Mouse (Mus musculus) liver, adult 2 months (tissue): ENCODE data around the gene Msmb. TPM values are rescaled to one million over a fixed set of nuclear protein-coding genes. Genes with fewer than 3 reads are reported as not detected.

Experiments
- DNase-seq: peaks from one replicate; pipeline ENCODE4 v3.0.0-alpha.2; 2011; ENCODE audit warnings: low read depth, low spot score; ENCODE audit errors: extremely low read depth
- H3K27ac ChIP-seq: fragments of 200-500 bp; replicated peaks from 2 replicates; pipeline ENCODE4 v1.5.1; 2012; ENCODE audit warnings: low read depth, mild to moderate bottlenecking, control low read depth, inconsistent platforms, low read length; ENCODE audit not compliant: insufficient read depth
- H3K27me3 ChIP-seq: fragments of 200-500 bp; 2 replicates; pipeline ENCODE4 v1.6.1; 2012; ENCODE audit warnings: mild to moderate bottlenecking, moderate library complexity, low read length, inconsistent platforms; ENCODE audit not compliant: control insufficient read depth, insufficient read depth
- H3K36me3 ChIP-seq: fragments of 200-500 bp; 2 replicates; pipeline ENCODE4 v1.6.1; 2012; ENCODE audit warnings: low read length, inconsistent platforms; ENCODE audit not compliant: control insufficient read depth, insufficient read depth
- H3K4me1 ChIP-seq: fragments of 200-500 bp; 2 replicates; pipeline ENCODE4 v1.6.1; 2011; ENCODE audit warnings: low read length; ENCODE audit not compliant: control insufficient read depth, insufficient read depth
- H3K4me3 ChIP-seq: fragments of 200-500 bp; 2 replicates; pipeline ENCODE4 v1.5.1; 2011; ENCODE audit warnings: low read depth, mild to moderate bottlenecking, control low read depth, low read length, moderate library complexity; ENCODE audit not compliant: insufficient read depth
- H3K79me2 ChIP-seq: fragments of 200-500 bp; 2 replicates; pipeline ENCODE4 v1.6.1; 2012; ENCODE audit warnings: inconsistent platforms, mild to moderate bottlenecking, low read length, moderate library complexity; ENCODE audit not compliant: control insufficient read depth, insufficient read depth
- H3K9ac ChIP-seq: fragments of 200-500 bp; 2 replicates; pipeline ENCODE4 v1.6.1; 2012; ENCODE audit warnings: low read depth, mild to moderate bottlenecking, control low read depth, inconsistent platforms, low read length
- CTCF ChIP-seq: fragments of 200-500 bp; IDR thresholded peaks from 2 replicates; pipeline ENCODE4 v1.5.1; 2011; ENCODE audit warnings: low read depth, low read length, control low read depth
- POLR2A ChIP-seq: fragments of 200-500 bp; IDR thresholded peaks from 2 replicates; pipeline ENCODE4 v1.6.1; 2011; ENCODE audit warnings: low read length, control low read depth; ENCODE audit not compliant: insufficient read depth; ENCODE audit errors: extremely low read depth
- WGBS: fragments of 180-500 bp; shearing (Covaris S2); methylation state at CpG from one replicate; pipeline ENCODE4 v1.1.7; 2018; 5-methylcytosine and 5-hydroxymethylcytosine counted together
- polyA plus RNA-seq: library from polyadenylated mRNA; depleted of rRNA; stranded (reverse); fragments of >200 nt; gene quantifications from 2 replicates; pipeline ENCODE4 v1.2.3, GENCODE M21; 2012
- total RNA-seq: library from RNA; depleted of rRNA; stranded (reverse); fragments of >200 nt; gene quantifications from 2 replicates; pipeline ENCODE4 v1.2.3, GENCODE M21; 2014

Msmb gene
- total and polyA plus RNA-seq, 2 experiments = not detected

DNA sequence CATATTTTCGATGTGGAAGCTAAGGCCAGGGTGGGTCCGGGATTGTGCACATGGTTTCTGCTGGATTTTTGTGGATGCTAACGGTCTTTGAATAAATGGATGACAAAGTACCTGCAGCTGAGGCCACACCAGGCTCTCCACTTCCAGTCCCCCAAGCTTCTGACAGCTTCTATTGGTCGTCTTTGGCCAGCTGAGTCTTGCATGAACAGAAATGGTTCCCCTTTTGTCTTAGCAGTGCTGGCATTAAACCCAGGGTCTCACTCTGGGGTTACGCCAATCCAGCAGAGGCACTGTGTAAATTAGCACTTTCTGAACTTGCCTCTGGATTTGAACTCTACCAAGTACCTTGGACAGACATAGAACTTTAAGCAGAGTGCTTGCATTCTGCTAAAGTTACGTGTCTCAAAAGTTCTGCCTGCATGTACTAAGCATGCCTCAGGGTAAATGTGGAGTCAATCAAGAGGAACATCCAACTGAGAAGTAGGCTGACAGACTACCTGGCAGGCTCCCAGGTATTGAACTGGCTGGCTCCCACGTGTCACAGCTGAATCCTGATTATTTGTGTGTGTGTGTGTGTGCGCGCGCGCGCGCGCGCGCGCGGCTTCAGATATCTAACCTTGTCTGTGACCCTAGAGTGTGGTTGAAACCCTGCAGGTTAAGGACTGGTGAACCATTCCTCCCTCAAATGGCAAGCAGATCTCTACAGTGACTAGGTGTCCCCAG is 10.6 kb downstream of the Msmb start:
- Histone ChIP-seq H3K4me3 (no peak overlapping the region), H3K27ac (peak overlapping the region; percentile 82), H3K36me3 (no peaks in the 10 kb centered on the region), H3K27me3 (no peaks in the 10 kb centered on the region), H3K79me2 (no peaks in the 10 kb centered on the region), H3K4me1 (peaks cover 7% of the 10 kb centered on the region), H3K9ac (0 out of 2 replicates have a peak overlapping the region, but pooled peaks have one; percentile 17)
- DNase-seq = peak; percentile 89
- WGBS = 41% methylated on average over 18 of the region's 18 CpGs
- TF ChIP-seq POLR2A (no peak), CTCF (no peak)

DNA sequence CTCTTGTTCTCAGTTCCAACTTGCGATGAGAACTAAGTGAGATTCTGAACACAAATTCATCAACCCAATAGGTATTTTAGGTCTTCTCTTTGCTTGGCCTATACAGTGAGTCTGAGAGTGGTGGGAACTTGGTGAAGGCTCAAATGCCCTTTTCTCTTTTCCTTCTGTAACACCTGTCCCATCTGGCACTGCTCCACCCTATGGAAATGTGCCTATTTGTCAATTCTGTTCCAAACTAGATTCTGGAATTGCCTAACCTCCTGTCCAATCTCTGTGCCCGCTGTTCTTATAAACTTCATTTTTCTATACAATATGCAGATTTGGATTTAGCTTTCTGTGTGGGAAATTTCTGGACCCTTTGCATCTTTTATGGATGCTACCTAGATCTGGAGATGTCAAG is 11.3 kb downstream of the Msmb start:
- no peak for TF ChIP-seq CTCF
- TF ChIP-seq POLR2A = no peak
- peak; percentile 79 for DNase-seq
- Histone ChIP-seq H3K4me3 (no peak overlapping the region), H3K9ac (no peak overlapping the region), H3K4me1 (peaks cover 7% of the 10 kb centered on the region), H3K79me2 (no peaks in the 10 kb centered on the region), H3K27me3 (no peaks in the 10 kb centered on the region), H3K36me3 (no peaks in the 10 kb centered on the region), H3K27ac (peak overlapping the region; percentile 82; the same call in 1 of the 2 replicates)
- 59% methylated on average over 2 of the region's 2 CpGs for WGBS

DNA sequence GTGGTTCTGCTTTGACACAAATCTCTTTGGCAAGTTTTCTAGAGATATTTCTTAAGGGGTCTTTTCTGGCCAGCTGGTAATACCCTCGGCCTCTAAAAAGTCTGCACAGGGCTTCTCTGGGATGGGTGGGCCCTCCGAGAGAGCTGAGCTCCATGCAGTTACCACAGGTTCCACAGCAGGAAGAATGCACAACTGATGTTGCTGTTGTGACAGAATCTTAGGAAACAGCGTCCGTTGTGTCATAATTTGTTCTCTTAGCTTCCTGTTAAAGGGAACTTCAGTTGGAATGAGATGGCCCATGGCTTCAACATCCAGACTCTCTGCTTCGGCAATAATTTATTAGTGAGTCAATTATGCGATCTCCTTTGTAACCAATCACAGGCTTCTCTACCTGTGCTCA is 12.9 kb downstream of the Msmb start:
- no peak for DNase-seq
- Histone ChIP-seq H3K9ac (no peak overlapping the region), H3K4me1 (peaks cover 7% of the 10 kb centered on the region), H3K27me3 (no peaks in the 10 kb centered on the region), H3K27ac (no peak overlapping the region), H3K79me2 (no peaks in the 10 kb centered on the region), H3K36me3 (no peaks in the 10 kb centered on the region), H3K4me3 (no peak overlapping the region)
- WGBS = 88% methylated on average over 6 of the region's 6 CpGs
- TF ChIP-seq CTCF (no peak), POLR2A (no peak)

DNA sequence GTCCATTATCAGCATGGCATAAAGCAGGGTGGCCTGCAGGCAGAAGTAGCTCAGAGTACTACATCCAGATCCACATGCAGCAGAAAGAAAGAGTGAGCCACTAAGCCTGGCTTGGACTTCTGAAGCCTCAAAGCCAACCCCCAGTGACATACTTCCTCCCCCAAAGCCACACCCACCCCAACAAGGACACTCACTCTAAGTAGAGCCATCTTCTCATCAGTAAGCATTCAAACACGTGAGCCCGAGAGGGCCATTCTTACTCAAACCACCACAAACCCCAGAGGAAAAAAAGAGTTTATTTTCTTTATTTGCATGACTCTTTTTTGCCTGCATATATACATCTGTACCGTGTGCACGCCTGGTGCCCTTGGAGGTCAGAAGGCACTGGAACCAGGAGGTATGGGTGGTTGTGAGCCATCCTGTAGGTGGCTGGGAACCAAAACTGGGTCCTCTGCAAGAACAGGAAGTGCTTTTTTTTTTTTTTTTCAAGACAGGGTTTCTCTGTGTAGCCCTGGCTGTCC is 17.4 kb downstream of the Msmb start:
- peaks cover 17% of the 10 kb centered on the region; the same call in 1 of the 2 replicates for H3K79me2 ChIP-seq
- no peaks in the 10 kb centered on the region for H3K36me3 ChIP-seq
- peaks cover 18% of the 10 kb centered on the region for H3K4me1 ChIP-seq
- H3K9ac ChIP-seq = peak overlapping the region; percentile 46
- peak overlapping the region; percentile 40; the same call in 1 of the 2 replicates for H3K4me3 ChIP-seq
- DNase-seq = peak; percentile 80
- TF ChIP-seq CTCF (no peak), POLR2A (no peak)
- no peaks in the 10 kb centered on the region for H3K27me3 ChIP-seq
- H3K27ac ChIP-seq = peak overlapping the region; percentile 80
- WGBS = 18% methylated on average over 4 of the region's 4 CpGs

DNA sequence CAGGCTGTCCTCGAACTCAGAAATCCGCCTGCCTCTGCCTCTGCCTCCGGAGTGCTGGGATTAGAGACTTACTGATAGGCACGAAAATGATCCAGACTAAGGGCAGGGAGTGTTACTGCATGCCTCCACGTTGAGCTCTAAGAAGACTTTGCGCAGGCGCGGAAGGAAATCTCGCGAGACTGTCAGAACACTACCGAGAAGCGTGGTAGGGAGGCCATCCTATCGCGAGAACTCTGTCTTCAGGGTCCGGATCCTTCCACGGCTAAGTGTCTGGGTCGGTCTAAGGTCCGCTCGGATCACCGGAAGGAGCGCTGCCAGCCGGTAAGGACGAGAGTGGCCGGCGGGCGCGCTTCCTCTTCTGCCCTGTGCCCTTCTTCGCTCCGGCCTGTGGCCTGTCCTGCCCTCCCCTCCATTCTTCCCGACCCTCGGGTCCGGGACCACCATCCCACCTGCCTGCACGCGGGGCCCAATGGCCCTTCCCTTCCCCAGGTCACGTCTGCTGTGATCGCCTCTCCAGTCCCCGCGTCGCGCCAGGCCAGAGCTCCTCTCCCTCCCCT is 17.9 kb downstream of the Msmb start, which contains the start of gene Ncoa4:
TSS of gene Ncoa4 (plus strand) at position 176 of the 557 bp plus-strand sequence.
- no peaks in the 10 kb centered on the region for H3K36me3 ChIP-seq
- H3K9ac ChIP-seq = peak within 1 kb of the TSS; percentile 90
- H3K4me1 ChIP-seq = peaks cover 22% of the 10 kb centered on the region
- H3K4me3 ChIP-seq = peak within 1 kb of the TSS; percentile 87
- WGBS = under 1% methylated on average over 40 of the region's 40 CpGs
- peak within 1 kb of the TSS; percentile 93 for H3K27ac ChIP-seq
- peaks cover 18% of the 10 kb centered on the region; the same call in 1 of the 2 replicates for H3K79me2 ChIP-seq
- H3K27me3 ChIP-seq = no peaks in the 10 kb centered on the region
- DNase-seq = peak; percentile 97
- TF ChIP-seq CTCF (no peak; the same call in 1 of the 2 replicates), POLR2A (peak; percentile 94)
